Mouse (Mus musculus) forebrain, embryonic 16.5 days (tissue): ENCODE data around the gene Pkn1. TPM values are rescaled to one million over a fixed set of nuclear protein-coding genes. Genes with fewer than 3 reads are reported as not detected.

Experiments used
- ATAC-seq: fragments of 200-750 bp; cut with Nextera tagmentation; 2 replicates; pipeline ENCODE4 v1.8.0; 2017; ENCODE audit warnings: mild to moderate bottlenecking, moderate library complexity
- H3K27ac ChIP-seq: fragments of 300-500 bp; sonication (generic); 2 replicates; pipeline ENCODE4 v1.5.1; 2014; ENCODE audit warnings: low read length, control low read depth
- H3K27me3 ChIP-seq: fragments of 300-500 bp; sonication (generic); replicated peaks from 2 replicates; pipeline ENCODE4 v1.6.1; 2014; ENCODE audit warnings: low read length; ENCODE audit not compliant: control insufficient read depth, insufficient read depth
- H3K36me3 ChIP-seq: fragments of 300-500 bp; sonication (generic); 2 replicates; pipeline ENCODE4 v1.6.1; 2014; ENCODE audit not compliant: control insufficient read depth, insufficient read depth
- H3K4me1 ChIP-seq: fragments of 300-500 bp; sonication (generic); replicated peaks from 2 replicates; pipeline ENCODE4 v1.6.1; 2014; ENCODE audit warnings: low read length; ENCODE audit not compliant: control insufficient read depth, insufficient read depth
- H3K4me2 ChIP-seq: fragments of 300-500 bp; sonication (generic); 2 replicates; pipeline ENCODE4 v1.6.1; 2014; ENCODE audit warnings: mild to moderate bottlenecking, low read length, control low read depth
- H3K4me3 ChIP-seq: fragments of 300-500 bp; sonication (generic); replicated peaks from 2 replicates; pipeline ENCODE4 v1.5.1; 2014; ENCODE audit warnings: mild to moderate bottlenecking, low read length, control low read depth
- H3K9ac ChIP-seq: fragments of 300-500 bp; sonication (generic); replicated peaks from 2 replicates; pipeline ENCODE4 v1.6.1; 2014; ENCODE audit warnings: low read depth, low read length, control low read depth
- H3K9me3 ChIP-seq: fragments of 300-500 bp; sonication (generic); 2 replicates; pipeline ENCODE4 v1.6.1; 2016; ENCODE audit warnings: low read length; ENCODE audit not compliant: control insufficient read depth
- WGBS: fragments of 180-500 bp; shearing (Covaris S2); extraction: QIAGEN DNeasy Blood & Tissue Kit; methylation state at CpG from one replicate; pipeline ENCODE4 v1.1.7; 2014; 5-methylcytosine and 5-hydroxymethylcytosine counted together
- polyA plus RNA-seq: library from polyadenylated mRNA; unstranded; fragments of >200 nt; fragmentation: Nextera tagmentation; extraction: Ambion mirVana; gene quantifications from 2 replicates; pipeline ENCODE4 v1.2.1, GENCODE M21; 2015

Gene Pkn1
- polyA plus RNA-seq, 1 experiment from 2014 or later = 36.0 TPM

GRCm38 (mm10) chr8:83652030-83652743 lies 46.8 kb downstream of the Pkn1 start, which contains the start of gene Gipc1:
Gipc1 (plus strand) TSS chr8:83652677.
- Histone ChIP-seq H3K4me2 (peak within 1 kb of the TSS; percentile 94), H3K4me1 (peaks cover 13% of the 10 kb centered on the region), H3K9me3 (no peaks in the 10 kb centered on the region), H3K4me3 (peak within 1 kb of the TSS; percentile 84), H3K36me3 (no peaks in the 10 kb centered on the region), H3K9ac (peak within 1 kb of the TSS; percentile 86), H3K27me3 (no peaks in the 10 kb centered on the region), H3K27ac (peak within 1 kb of the TSS; percentile 94)
- ATAC-seq = peak; percentile 98
- 4% methylated on average over 49 of the region's 50 CpGs for WGBS

- WGBS = 90% methylated on average over 6 of the region's 6 CpGs
- Histone ChIP-seq H3K9me3 (no peaks in the 10 kb centered on the region), H3K36me3 (no peaks in the 10 kb centered on the region), H3K27me3 (no peaks in the 10 kb centered on the region), H3K4me2 (no peak overlapping the region), H3K9ac (no peak overlapping the region), H3K4me3 (no peak overlapping the region), H3K4me1 (peaks cover 13% of the 10 kb centered on the region), H3K27ac (no peak overlapping the region)
- ATAC-seq = no peak
Measured at GRCm38 (mm10) chr8:83649699-83650098, 49.3 kb downstream of the Pkn1 start.

GRCm38 (mm10) chr8:83648031-83648430 lies 50.9 kb downstream of the Pkn1 start:
- no peak overlapping the region for H3K4me2 ChIP-seq
- no peaks in the 10 kb centered on the region for H3K9me3 ChIP-seq
- 85% methylated on average over 4 of the region's 4 CpGs for WGBS
- H3K4me3 ChIP-seq = no peak overlapping the region
- H3K27me3 ChIP-seq = no peaks in the 10 kb centered on the region
- H3K27ac ChIP-seq = no peak overlapping the region
- H3K36me3 ChIP-seq = no peaks in the 10 kb centered on the region
- H3K9ac ChIP-seq = no peak overlapping the region
- peaks cover 3% of the 10 kb centered on the region for H3K4me1 ChIP-seq
- no peak for ATAC-seq

- no peak overlapping the region for H3K9ac ChIP-seq
- no peak overlapping the region for H3K4me2 ChIP-seq
- H3K27me3 ChIP-seq = no peaks in the 10 kb centered on the region
- H3K9me3 ChIP-seq = no peaks in the 10 kb centered on the region
- no peaks in the 10 kb centered on the region for H3K36me3 ChIP-seq
- H3K4me3 ChIP-seq = no peak overlapping the region
- ATAC-seq = no peak
- peaks cover 3% of the 10 kb centered on the region; the same call in 1 of the 2 replicates for H3K4me1 ChIP-seq
- no peak overlapping the region for H3K27ac ChIP-seq
- 95% methylated on average over 11 of the region's 11 CpGs for WGBS
Measured at GRCm38 (mm10) chr8:83647511-83647910, 51.5 kb downstream of the Pkn1 start.

- Histone ChIP-seq H3K27ac (no peak overlapping the region), H3K27me3 (no peaks in the 10 kb centered on the region), H3K36me3 (no peaks in the 10 kb centered on the region), H3K9me3 (0 out of 2 replicates have a peak, but pooled peaks cover 3% of the 10 kb centered on the region), H3K9ac (no peak overlapping the region), H3K4me2 (no peak overlapping the region), H3K4me3 (no peak overlapping the region), H3K4me1 (no peaks in the 10 kb centered on the region)
- WGBS = 75% methylated on average over 5 of the region's 5 CpGs
- no peak for ATAC-seq
Measured at GRCm38 (mm10) chr8:83639649-83640048, 59.3 kb downstream of the Pkn1 start.

- no peaks in the 10 kb centered on the region for H3K36me3 ChIP-seq
- H3K9ac ChIP-seq = no peak overlapping the region
- 0 out of 2 replicates have a peak, but pooled peaks cover 2% of the 10 kb centered on the region for H3K27me3 ChIP-seq
- no peak for ATAC-seq
- WGBS = 62% methylated on average over 4 of the region's 4 CpGs
- H3K27ac ChIP-seq = no peak overlapping the region
- no peaks in the 10 kb centered on the region for H3K4me1 ChIP-seq
- no peak overlapping the region for H3K4me3 ChIP-seq
- no peak overlapping the region for H3K4me2 ChIP-seq
- H3K9me3 ChIP-seq = 0 out of 2 replicates have a peak, but pooled peaks cover 3% of the 10 kb centered on the region
Measured at GRCm38 (mm10) chr8:83638856-83639255, 60.1 kb downstream of the Pkn1 start.

- Histone ChIP-seq H3K27ac (no peak overlapping the region), H3K36me3 (no peaks in the 10 kb centered on the region), H3K9me3 (0 out of 2 replicates have a peak, but pooled peaks cover 3% of the 10 kb centered on the region), H3K9ac (no peak overlapping the region), H3K27me3 (0 out of 2 replicates have a peak, but pooled peaks cover 2% of the 10 kb centered on the region), H3K4me1 (no peaks in the 10 kb centered on the region), H3K4me3 (no peak overlapping the region), H3K4me2 (no peak overlapping the region)
- ATAC-seq = no peak
- 88% methylated on average over 7 of the region's 7 CpGs for WGBS
Measured at GRCm38 (mm10) chr8:83632083-83632707, 66.8 kb downstream of the Pkn1 start.

- H3K27ac ChIP-seq = no peak overlapping the region
- H3K4me1 ChIP-seq = peaks cover 3% of the 10 kb centered on the region; the same call in 1 of the 2 replicates
- WGBS = 86% methylated on average over 6 of the region's 6 CpGs
- no peak for ATAC-seq
- no peak overlapping the region for H3K4me3 ChIP-seq
- no peak overlapping the region for H3K9ac ChIP-seq
- no peaks in the 10 kb centered on the region for H3K9me3 ChIP-seq
- no peak overlapping the region for H3K4me2 ChIP-seq
- no peaks in the 10 kb centered on the region for H3K36me3 ChIP-seq
- H3K27me3 ChIP-seq = no peaks in the 10 kb centered on the region
Measured at GRCm38 (mm10) chr8:83625676-83626299, 73.2 kb downstream of the Pkn1 start.

- Histone ChIP-seq H3K27ac (no peak overlapping the region), H3K27me3 (no peaks in the 10 kb centered on the region), H3K36me3 (no peaks in the 10 kb centered on the region), H3K9me3 (no peaks in the 10 kb centered on the region), H3K9ac (no peak overlapping the region), H3K4me2 (no peak overlapping the region), H3K4me1 (peaks cover 3% of the 10 kb centered on the region; the same call in 1 of the 2 replicates), H3K4me3 (no peak overlapping the region)
- ATAC-seq = no peak
- WGBS = 43% methylated on average over 3 of the region's 3 CpGs
Measured at GRCm38 (mm10) chr8:83624739-83625138, 74.2 kb downstream of the Pkn1 start.
